Mouse (Mus musculus) G1E (cell line): Measurements from ENCODE around the gene Stk32c.

ENCODE experiments used
- CTCF ChIP-seq: IDR thresholded peaks from 2 replicates; pipeline ENCODE4 v1.5.1; 2012; ENCODE audit warnings: low read depth, low read length, inconsistent platforms, mixed read lengths
- GATA1 ChIP-seq: IDR thresholded peaks from 2 replicates; pipeline ENCODE4 v1.6.1; 2012; ENCODE audit warnings: borderline replicate concordance, low read length, inconsistent platforms, mixed read lengths
- POLR2AphosphoS5 ChIP-seq: IDR thresholded peaks from 2 replicates; pipeline ENCODE4 v1.6.1; 2012; ENCODE audit warnings: low read depth, low read length, inconsistent platforms; ENCODE audit not compliant: insufficient replicate concordance

DNA sequence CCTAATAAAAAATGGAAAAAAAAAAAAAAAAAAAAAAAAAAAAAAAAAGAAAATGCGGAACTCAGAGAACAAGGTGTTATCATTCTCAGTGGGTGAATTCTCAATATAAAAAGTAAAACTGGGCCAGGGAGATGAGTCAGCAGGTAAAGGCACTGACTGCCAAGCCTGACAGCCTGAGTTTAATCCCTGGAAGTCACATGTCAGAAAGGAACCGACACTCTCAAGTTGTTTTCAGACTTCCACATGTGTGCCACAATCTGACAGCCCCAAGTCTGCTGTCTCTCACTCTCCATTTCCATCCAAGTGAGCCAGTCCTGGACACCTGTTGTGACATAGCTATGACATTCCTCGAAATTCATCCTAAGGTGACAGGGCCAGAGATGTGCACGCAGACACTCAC is 28.7 kb downstream of the Stk32c start:
- TF ChIP-seq CTCF (no peak), GATA1 (no peak), POLR2AphosphoS5 (no peak)
